Mouse (Mus musculus) intestine, embryonic 16.5 days (tissue): Measurements from ENCODE around the gene Chst14. TPM values are rescaled to one million over a fixed set of nuclear protein-coding genes. Genes with fewer than 3 reads are reported as not detected.

Experiments used
- ATAC-seq: fragments of 200-750 bp; cut with Nextera tagmentation; 2 replicates; pipeline ENCODE4 v1.8.0; 2017; ENCODE audit warnings: moderate TSS enrichment, moderate library complexity
- H3K27ac ChIP-seq: fragments of 300-500 bp; sonication (generic); 2 replicates; pipeline ENCODE4 v1.5.1; 2014; ENCODE audit warnings: mild to moderate bottlenecking, low read length
- H3K27me3 ChIP-seq: fragments of 300-500 bp; sonication (generic); replicated peaks from 2 replicates; pipeline ENCODE4 v1.6.1; 2014; ENCODE audit warnings: low read length, control low read depth, mixed read lengths; ENCODE audit not compliant: control insufficient read depth, insufficient read depth
- H3K36me3 ChIP-seq: fragments of 300-500 bp; sonication (generic); 2 replicates; pipeline ENCODE4 v1.6.1; 2014; ENCODE audit warnings: low read length, control low read depth; ENCODE audit not compliant: control insufficient read depth, insufficient read depth
- H3K4me1 ChIP-seq: fragments of 300-500 bp; sonication (generic); 2 replicates; pipeline ENCODE4 v1.6.1; 2014; ENCODE audit warnings: low read length, control low read depth, mixed read lengths; ENCODE audit not compliant: control insufficient read depth, insufficient read depth
- H3K4me2 ChIP-seq: fragments of 300-500 bp; sonication (generic); 2 replicates; pipeline ENCODE4 v1.6.1; 2014; ENCODE audit warnings: low read depth, low read length, control low read depth
- H3K4me3 ChIP-seq: fragments of 300-500 bp; sonication (generic); 2 replicates; pipeline ENCODE4 v1.5.1; 2014; ENCODE audit warnings: mild to moderate bottlenecking, low read length
- H3K9ac ChIP-seq: fragments of 300-500 bp; sonication (generic); 2 replicates; pipeline ENCODE4 v1.6.1; 2014; ENCODE audit warnings: low read depth, low read length
- H3K9me3 ChIP-seq: fragments of 300-500 bp; sonication (generic); 2 replicates; pipeline ENCODE4 v1.6.1; 2016; ENCODE audit warnings: low read length, control low read depth; ENCODE audit not compliant: control insufficient read depth
- WGBS: fragments of 180-500 bp; shearing (Covaris S2); extraction: QIAGEN DNeasy Blood & Tissue Kit; methylation state at CpG from one replicate; pipeline ENCODE4 v1.1.7; 2014; 5-methylcytosine and 5-hydroxymethylcytosine counted together
- polyA plus RNA-seq: library from polyadenylated mRNA; unstranded; fragments of >200 nt; fragmentation: Nextera tagmentation; extraction: Ambion mirVana; gene quantifications from 2 replicates; pipeline ENCODE4 v1.2.1, GENCODE M21; 2015

Chst14 gene
- polyA plus RNA-seq, 1 experiment from 2014 or later = 16.6 TPM

GRCm38 (mm10) chr2:118913551-118914276 lies 12.6 kb upstream of the Chst14 start:
- H3K9ac ChIP-seq = peak overlapping the region; percentile 12
- H3K27ac ChIP-seq = no peak overlapping the region
- WGBS = 46% methylated on average over 11 of the region's 11 CpGs
- no peak overlapping the region for H3K4me3 ChIP-seq
- H3K27me3 ChIP-seq = no peaks in the 10 kb centered on the region
- no peaks in the 10 kb centered on the region for H3K9me3 ChIP-seq
- peak overlapping the region; percentile 25 for H3K4me2 ChIP-seq
- no peaks in the 10 kb centered on the region for H3K36me3 ChIP-seq
- no peak for ATAC-seq
- H3K4me1 ChIP-seq = peaks cover 44% of the 10 kb centered on the region

GRCm38 (mm10) chr2:118914685-118915084 lies 11.6 kb upstream of the Chst14 start:
- peaks cover 38% of the 10 kb centered on the region for H3K4me1 ChIP-seq
- no peaks in the 10 kb centered on the region for H3K27me3 ChIP-seq
- H3K9ac ChIP-seq = no peak overlapping the region
- no peak overlapping the region for H3K4me2 ChIP-seq
- H3K36me3 ChIP-seq = no peaks in the 10 kb centered on the region
- WGBS = 57% methylated on average over 8 of the region's 8 CpGs
- no peak overlapping the region for H3K27ac ChIP-seq
- no peak for ATAC-seq
- H3K4me3 ChIP-seq = no peak overlapping the region
- no peaks in the 10 kb centered on the region for H3K9me3 ChIP-seq

- no peak overlapping the region for H3K4me2 ChIP-seq
- H3K4me1 ChIP-seq = peaks cover 25% of the 10 kb centered on the region
- no peak overlapping the region for H3K27ac ChIP-seq
- H3K4me3 ChIP-seq = no peak overlapping the region
- H3K9me3 ChIP-seq = no peaks in the 10 kb centered on the region
- no peaks in the 10 kb centered on the region for H3K36me3 ChIP-seq
- 90% methylated on average over 17 of the region's 17 CpGs for WGBS
- H3K27me3 ChIP-seq = no peaks in the 10 kb centered on the region
- H3K9ac ChIP-seq = no peak overlapping the region
- ATAC-seq = no peak
These were observed 9.9 kb upstream of the Chst14 start for GRCm38 (mm10) chr2:118916436-118916835.

DNA sequence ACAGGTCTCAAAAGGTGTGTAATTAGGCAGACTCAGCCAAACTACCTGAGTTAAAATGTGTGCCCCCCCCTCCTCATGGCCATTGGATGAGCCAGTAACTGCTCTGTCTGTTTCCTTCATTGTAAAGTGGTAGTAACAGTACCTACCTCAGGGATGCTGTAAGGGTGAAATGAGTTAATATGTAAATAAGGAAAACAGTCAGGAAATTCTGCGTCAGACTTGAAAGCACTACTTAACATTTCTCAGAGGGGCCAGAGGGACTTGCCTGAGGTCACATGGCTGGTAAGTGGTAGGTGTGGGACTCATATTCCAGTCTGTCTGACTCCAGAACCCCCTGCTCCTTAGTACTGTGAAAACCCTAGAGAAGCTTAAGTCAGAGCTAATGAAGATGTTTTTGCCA lies 7.8 kb upstream of the Chst14 start:
- no peak for ATAC-seq
- H3K4me1 ChIP-seq = peaks cover 11% of the 10 kb centered on the region
- 48% methylated on average over 1 of the region's 1 CpGs for WGBS

GRCm38 (mm10) chr2:118920428-118920827 lies 5.9 kb upstream of the Chst14 start:
- no peak overlapping the region for H3K9ac ChIP-seq
- H3K4me3 ChIP-seq = no peak overlapping the region
- H3K27me3 ChIP-seq = no peaks in the 10 kb centered on the region
- H3K4me2 ChIP-seq = no peak overlapping the region
- no peaks in the 10 kb centered on the region for H3K36me3 ChIP-seq
- 66% methylated on average over 3 of the region's 3 CpGs for WGBS
- ATAC-seq = no peak
- H3K9me3 ChIP-seq = no peaks in the 10 kb centered on the region
- H3K27ac ChIP-seq = no peak overlapping the region
- peaks cover under 1% of the 10 kb centered on the region; the same call in 1 of the 2 replicates for H3K4me1 ChIP-seq

More for the DNA sequence above, 7.8 kb upstream of the Chst14 start:
- Histone ChIP-seq H3K9me3 (no peaks in the 10 kb centered on the region), H3K36me3 (no peaks in the 10 kb centered on the region), H3K9ac (no peak overlapping the region), H3K27ac (no peak overlapping the region), H3K27me3 (no peaks in the 10 kb centered on the region), H3K4me3 (no peak overlapping the region), H3K4me2 (no peak overlapping the region)

DNA sequence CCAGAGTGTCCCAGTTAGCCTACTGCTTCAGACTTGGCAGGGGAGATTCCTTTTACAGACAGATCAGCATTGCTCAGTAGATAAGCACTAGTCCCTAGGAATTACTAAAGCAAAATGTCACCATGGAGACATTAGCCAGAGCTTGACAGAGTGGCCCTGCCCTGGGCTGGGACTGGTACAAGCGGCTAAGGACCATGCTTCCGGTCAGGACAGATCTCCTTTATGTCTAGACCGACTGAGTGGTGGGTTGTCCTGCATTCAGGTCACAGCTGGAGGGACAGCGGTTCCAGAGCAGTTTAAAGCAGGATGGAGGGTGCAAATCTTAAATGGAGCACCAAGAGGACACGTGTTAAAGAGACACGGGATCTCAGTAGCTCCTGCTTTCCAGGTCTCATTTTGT lies 344 bp upstream of the Chst14 start:
- Histone ChIP-seq H3K4me1 (peaks cover 22% of the 10 kb centered on the region), H3K27me3 (no peaks in the 10 kb centered on the region), H3K4me3 (peak overlapping the region; percentile 84), H3K27ac (peak overlapping the region; percentile 39; the same call in 1 of the 2 replicates), H3K36me3 (no peaks in the 10 kb centered on the region), H3K4me2 (peak overlapping the region; percentile 90), H3K9me3 (no peaks in the 10 kb centered on the region), H3K9ac (peak overlapping the region; percentile 86)
- 2% methylated on average over 6 of the region's 6 CpGs for WGBS
- peak; percentile 50 for ATAC-seq

DNA sequence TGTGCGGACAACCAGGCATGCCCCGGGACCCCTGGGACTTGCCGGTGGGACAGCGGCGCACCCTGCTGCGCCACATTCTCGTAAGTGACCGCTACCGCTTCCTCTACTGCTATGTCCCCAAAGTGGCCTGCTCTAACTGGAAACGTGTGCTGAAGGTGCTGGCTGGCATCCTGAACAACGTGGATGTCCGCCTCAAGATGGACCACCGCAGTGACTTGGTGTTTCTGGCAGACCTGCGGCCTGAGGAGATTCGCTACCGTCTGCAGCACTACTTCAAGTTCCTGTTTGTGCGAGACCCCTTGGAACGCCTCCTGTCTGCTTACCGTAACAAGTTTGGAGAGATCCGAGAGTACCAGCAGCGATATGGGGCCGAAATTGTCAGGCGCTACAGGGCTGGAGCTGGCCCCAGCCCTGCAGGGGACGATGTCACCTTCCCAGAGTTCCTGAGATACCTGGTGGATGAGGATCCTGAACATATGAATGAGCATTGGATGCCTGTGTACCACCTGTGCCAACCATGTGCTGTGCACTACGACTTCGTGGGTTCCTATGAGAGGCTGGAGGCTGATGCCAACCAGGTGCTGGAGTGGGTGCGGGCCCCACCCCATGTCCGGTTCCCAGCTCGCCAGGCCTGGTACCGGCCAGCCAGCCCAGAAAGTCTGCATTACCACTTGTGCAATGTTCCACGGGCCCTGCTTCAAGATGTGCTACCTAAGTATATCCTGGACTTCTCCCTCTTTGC lies 873 bp downstream of the Chst14 start:
- no peak for ATAC-seq
- H3K27ac ChIP-seq = peak overlapping the region; percentile 52; the same call in 1 of the 2 replicates
- no peaks in the 10 kb centered on the region for H3K27me3 ChIP-seq
- peak overlapping the region; percentile 90 for H3K4me2 ChIP-seq
- no peaks in the 10 kb centered on the region for H3K9me3 ChIP-seq
- no peaks in the 10 kb centered on the region for H3K36me3 ChIP-seq
- H3K4me3 ChIP-seq = peak overlapping the region; percentile 84
- WGBS = 36% methylated on average over 31 of the region's 31 CpGs
- H3K9ac ChIP-seq = peak overlapping the region; percentile 86
- H3K4me1 ChIP-seq = peaks cover 22% of the 10 kb centered on the region

DNA sequence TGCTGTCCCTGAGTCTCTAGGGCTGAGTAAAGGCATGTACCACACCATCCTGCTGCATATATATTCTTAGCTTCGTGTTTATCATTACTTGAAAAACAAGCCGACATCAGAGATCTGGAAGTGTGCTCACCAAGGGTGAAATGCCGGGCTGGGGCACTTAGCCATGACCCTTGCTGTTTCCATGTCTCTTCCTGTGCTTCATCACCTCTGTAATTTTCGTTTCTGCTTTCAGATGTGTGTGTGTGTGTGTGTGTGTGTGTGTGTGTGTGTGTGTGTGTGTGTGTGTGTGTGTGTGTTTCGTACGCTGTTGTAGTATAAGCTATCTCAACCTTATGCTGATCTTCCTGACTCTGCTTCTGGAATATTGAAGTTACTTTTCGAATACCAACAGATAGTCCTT lies 15.0 kb downstream of the Chst14 start:
- Histone ChIP-seq H3K27me3 (no peaks in the 10 kb centered on the region; the same call in 1 of the 2 replicates), H3K9ac (no peak overlapping the region), H3K4me2 (no peak overlapping the region), H3K4me1 (no peaks in the 10 kb centered on the region), H3K27ac (no peak overlapping the region), H3K9me3 (no peaks in the 10 kb centered on the region), H3K36me3 (no peaks in the 10 kb centered on the region), H3K4me3 (no peak overlapping the region)
- no peak for ATAC-seq
- 65% methylated on average over 7 of the region's 7 CpGs for WGBS

DNA sequence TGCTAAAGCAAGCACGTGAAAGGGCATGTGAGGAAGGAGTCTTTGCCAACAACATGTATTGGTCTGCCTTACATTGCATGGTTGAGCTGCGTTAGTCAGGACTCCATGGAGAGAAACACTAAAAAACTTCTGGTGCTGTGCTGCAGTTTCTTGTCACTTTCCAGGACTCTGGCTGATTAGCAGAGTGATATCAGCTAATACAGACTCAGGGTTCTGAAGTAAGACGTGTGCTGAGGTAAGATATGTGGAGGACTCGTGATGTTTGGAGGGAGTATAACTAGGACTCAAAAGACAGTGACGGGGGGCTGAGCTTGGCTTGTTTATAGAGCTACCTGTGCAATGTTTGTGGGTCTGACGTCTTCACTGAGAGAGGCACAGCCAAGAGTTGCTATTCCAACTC lies 16.9 kb downstream of the Chst14 start:
- H3K9me3 ChIP-seq = no peaks in the 10 kb centered on the region
- ATAC-seq = no peak
- H3K9ac ChIP-seq = no peak overlapping the region
- no peaks in the 10 kb centered on the region for H3K4me1 ChIP-seq
- no peak overlapping the region for H3K27ac ChIP-seq
- no peak overlapping the region for H3K4me2 ChIP-seq
- H3K27me3 ChIP-seq = no peaks in the 10 kb centered on the region; the same call in 1 of the 2 replicates
- WGBS = 81% methylated on average over 6 of the region's 6 CpGs
- no peak overlapping the region for H3K4me3 ChIP-seq
- no peaks in the 10 kb centered on the region for H3K36me3 ChIP-seq
